Mouse (Mus musculus) megakaryocyte, embryonic 14.5 days (primary cell): ENCODE data around the gene Slc39a2.

ENCODE experiments used
- FLI1 ChIP-seq: IDR thresholded peaks from 2 replicates; pipeline ENCODE4 v1.6.1; 2012; ENCODE audit warnings: low read length, inconsistent platforms, mixed read lengths
- GATA1 ChIP-seq: IDR thresholded peaks from 3 replicates; pipeline ENCODE4 v1.6.1; 2012; ENCODE audit warnings: mixed read lengths, low read length, inconsistent platforms, borderline replicate concordance

DNA sequence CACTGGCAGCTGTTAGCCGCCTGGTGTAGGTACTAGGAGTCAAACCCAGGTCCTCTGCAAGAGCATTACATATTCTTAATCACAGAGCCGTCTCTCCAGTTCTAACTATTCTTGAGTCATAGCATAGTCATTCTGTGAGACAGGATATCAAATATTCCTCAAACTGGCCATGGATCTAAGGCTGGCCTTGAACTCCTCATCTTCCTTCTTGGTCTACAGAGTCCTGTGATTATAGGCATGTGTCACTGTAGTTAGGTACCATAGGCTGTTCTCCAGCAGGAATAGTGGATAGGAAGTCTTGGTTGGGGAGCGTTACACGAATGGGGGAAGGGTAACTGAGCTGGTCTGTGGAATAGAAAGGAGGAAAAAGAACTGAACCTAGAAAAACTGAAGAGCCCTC, 23.9 kb downstream of the Slc39a2 start:
- TF ChIP-seq GATA1, result no peak
- TF ChIP-seq FLI1, result no peak
